Mouse (Mus musculus): ENCODE data around the gene Il1rl1. TPM values are rescaled to one million over a fixed set of nuclear protein-coding genes. Genes with fewer than 3 reads are reported as not detected.

The Il1rl1 gene
- polyA plus RNA-seq (2015; fragmentation: Nextera tagmentation; extraction: Ambion mirVana) = 1.1 and 1.4 TPM in 2 replicates

GRCm38 (mm10) chr1:40428910-40429675, at the start of gene Il1rl1:
TSS of gene Il1rl1 (plus strand) at chr1:40429570.
- Histone ChIP-seq H3K36me3 (no peaks in the 10 kb centered on the region), H3K9ac (no peak within 1 kb of the TSS), H3K4me3 (no peak within 1 kb of the TSS), H3K27me3 (no peaks in the 10 kb centered on the region), H3K27ac (no peak within 1 kb of the TSS), H3K4me1 (no peaks in the 10 kb centered on the region), H3K4me2 (replicated peaks) (no peak within 1 kb of the TSS), H3K9me3 (no peaks in the 10 kb centered on the region)
- 80% methylated on average over 5 of the region's 5 CpGs for WGBS
- no peak for ATAC-seq (ENCODE audit: low FRiP score, low read depth)

GRCm38 (mm10) chr1:40380111-40380510, 49.3 kb upstream of the Il1rl1 start:
- Histone ChIP-seq H3K9ac (no peak overlapping the region), H3K27ac (no peak overlapping the region), H3K4me1 (no peaks in the 10 kb centered on the region), H3K9me3 (no peaks in the 10 kb centered on the region), H3K36me3 (no peaks in the 10 kb centered on the region), H3K27me3 (0 out of 2 replicates have a peak, but pooled peaks cover 3% of the 10 kb centered on the region), H3K4me2 (replicated peaks) (no peak overlapping the region), H3K4me3 (no peak overlapping the region)
- ATAC-seq (ENCODE audit: low FRiP score, low read depth) = no peak
- WGBS = 53% methylated on average over 6 of the region's 6 CpGs

- no peaks in the 10 kb centered on the region for H3K4me1 ChIP-seq
- H3K9ac ChIP-seq = no peak overlapping the region
- no peaks in the 10 kb centered on the region for H3K36me3 ChIP-seq
- ATAC-seq (ENCODE audit: low FRiP score, low read depth) = no peak
- no peak overlapping the region for H3K27ac ChIP-seq
- H3K4me2 ChIP-seq (replicated peaks) = no peak overlapping the region
- WGBS = 89% methylated on average over 11 of the region's 11 CpGs
- 0 out of 2 replicates have a peak, but pooled peaks cover 3% of the 10 kb centered on the region for H3K27me3 ChIP-seq
- no peaks in the 10 kb centered on the region for H3K9me3 ChIP-seq
- H3K4me3 ChIP-seq = no peak overlapping the region
Measured at GRCm38 (mm10) chr1:40380990-40381389, 48.4 kb upstream of the Il1rl1 start.

GRCm38 (mm10) chr1:40382841-40383240, 46.5 kb upstream of the Il1rl1 start:
- Histone ChIP-seq H3K9me3 (no peaks in the 10 kb centered on the region), H3K4me3 (no peak overlapping the region), H3K27ac (no peak overlapping the region), H3K27me3 (0 out of 2 replicates have a peak, but pooled peaks cover 3% of the 10 kb centered on the region), H3K4me1 (no peaks in the 10 kb centered on the region), H3K36me3 (no peaks in the 10 kb centered on the region), H3K9ac (no peak overlapping the region), H3K4me2 (replicated peaks) (no peak overlapping the region)
- no peak for ATAC-seq (ENCODE audit: low FRiP score, low read depth)
- 82% methylated on average over 5 of the region's 5 CpGs for WGBS

GRCm38 (mm10) chr1:40384931-40385545, 44.3 kb upstream of the Il1rl1 start:
- no peaks in the 10 kb centered on the region for H3K27me3 ChIP-seq
- H3K27ac ChIP-seq = no peak overlapping the region
- H3K9ac ChIP-seq = no peak overlapping the region
- H3K9me3 ChIP-seq = no peaks in the 10 kb centered on the region
- 85% methylated on average over 8 of the region's 8 CpGs for WGBS
- no peaks in the 10 kb centered on the region for H3K4me1 ChIP-seq
- H3K4me3 ChIP-seq = no peak overlapping the region
- no peak overlapping the region for H3K4me2 ChIP-seq (replicated peaks)
- no peaks in the 10 kb centered on the region for H3K36me3 ChIP-seq
- no peak for ATAC-seq (ENCODE audit: low FRiP score, low read depth)

- H3K36me3 ChIP-seq = no peaks in the 10 kb centered on the region
- H3K27me3 ChIP-seq = no peaks in the 10 kb centered on the region
- no peak overlapping the region for H3K9ac ChIP-seq
- ATAC-seq (ENCODE audit: low FRiP score, low read depth) = no peak
- no peak overlapping the region for H3K4me3 ChIP-seq
- H3K27ac ChIP-seq = no peak overlapping the region
- no peak overlapping the region for H3K4me2 ChIP-seq (replicated peaks)
- no peaks in the 10 kb centered on the region for H3K9me3 ChIP-seq
- WGBS = 87% methylated on average over 3 of the region's 3 CpGs
- no peaks in the 10 kb centered on the region for H3K4me1 ChIP-seq
Measured at GRCm38 (mm10) chr1:40391374-40391773, 38.0 kb upstream of the Il1rl1 start.

- no peak overlapping the region for H3K27ac ChIP-seq
Measured at GRCm38 (mm10) chr1:40392535-40392934, 36.8 kb upstream of the Il1rl1 start.

GRCm38 (mm10) chr1:40393214-40393613, 36.2 kb upstream of the Il1rl1 start:
- Histone ChIP-seq H3K4me3 (no peak overlapping the region), H3K27me3 (no peaks in the 10 kb centered on the region), H3K9ac (no peak overlapping the region), H3K9me3 (no peaks in the 10 kb centered on the region), H3K27ac (no peak overlapping the region), H3K4me2 (replicated peaks) (no peak overlapping the region), H3K36me3 (no peaks in the 10 kb centered on the region), H3K4me1 (no peaks in the 10 kb centered on the region)
- ATAC-seq (ENCODE audit: low FRiP score, low read depth) = no peak
- 76% methylated on average over 7 of the region's 7 CpGs for WGBS

More at GRCm38 (mm10) chr1:40392535-40392934, 36.8 kb upstream of the Il1rl1 start:
- H3K36me3 ChIP-seq = no peaks in the 10 kb centered on the region
- H3K4me3 ChIP-seq = no peak overlapping the region
- H3K4me1 ChIP-seq = no peaks in the 10 kb centered on the region
- ATAC-seq (ENCODE audit: low FRiP score, low read depth) = no peak
- no peaks in the 10 kb centered on the region for H3K9me3 ChIP-seq
- H3K9ac ChIP-seq = no peak overlapping the region
- H3K27me3 ChIP-seq = no peaks in the 10 kb centered on the region
- no peak overlapping the region for H3K4me2 ChIP-seq (replicated peaks)
- 83% methylated on average over 6 of the region's 6 CpGs for WGBS

GRCm38 (mm10) chr1:40399639-40400038, 29.7 kb upstream of the Il1rl1 start:
- Histone ChIP-seq H3K4me1 (no peaks in the 10 kb centered on the region), H3K36me3 (no peaks in the 10 kb centered on the region), H3K4me3 (no peak overlapping the region), H3K4me2 (replicated peaks) (no peak overlapping the region), H3K27me3 (no peaks in the 10 kb centered on the region), H3K27ac (no peak overlapping the region), H3K9me3 (no peaks in the 10 kb centered on the region), H3K9ac (no peak overlapping the region)
- WGBS = 93% methylated on average over 6 of the region's 6 CpGs
- no peak for ATAC-seq (ENCODE audit: low FRiP score, low read depth)

- 80% methylated on average over 7 of the region's 7 CpGs for WGBS
Measured at GRCm38 (mm10) chr1:40404682-40405081, 24.7 kb upstream of the Il1rl1 start.

GRCm38 (mm10) chr1:40409882-40410281, 19.5 kb upstream of the Il1rl1 start:
- WGBS = 67% methylated on average over 1 of the region's 1 CpGs
- no peaks in the 10 kb centered on the region for H3K36me3 ChIP-seq
- no peaks in the 10 kb centered on the region for H3K9me3 ChIP-seq
- ATAC-seq (ENCODE audit: low FRiP score, low read depth) = no peak
- no peak overlapping the region for H3K4me3 ChIP-seq
- H3K9ac ChIP-seq = no peak overlapping the region
- no peaks in the 10 kb centered on the region for H3K4me1 ChIP-seq
- H3K4me2 ChIP-seq (replicated peaks) = no peak overlapping the region
- H3K27me3 ChIP-seq = no peaks in the 10 kb centered on the region
- H3K27ac ChIP-seq = no peak overlapping the region

More at GRCm38 (mm10) chr1:40404682-40405081, 24.7 kb upstream of the Il1rl1 start:
- H3K27ac ChIP-seq = no peak overlapping the region
- H3K4me2 ChIP-seq (replicated peaks) = no peak overlapping the region
- no peak overlapping the region for H3K9ac ChIP-seq
- no peaks in the 10 kb centered on the region for H3K27me3 ChIP-seq
- H3K4me3 ChIP-seq = no peak overlapping the region
- H3K9me3 ChIP-seq = no peaks in the 10 kb centered on the region
- no peaks in the 10 kb centered on the region for H3K4me1 ChIP-seq
- no peaks in the 10 kb centered on the region for H3K36me3 ChIP-seq
- ATAC-seq (ENCODE audit: low FRiP score, low read depth) = no peak

- Histone ChIP-seq H3K36me3 (no peaks in the 10 kb centered on the region), H3K9ac (no peak overlapping the region), H3K4me3 (no peak overlapping the region), H3K27me3 (no peaks in the 10 kb centered on the region), H3K4me2 (replicated peaks) (no peak overlapping the region), H3K4me1 (no peaks in the 10 kb centered on the region), H3K27ac (no peak overlapping the region), H3K9me3 (no peaks in the 10 kb centered on the region)
- ATAC-seq (ENCODE audit: low FRiP score, low read depth) = no peak
- 96% methylated on average over 1 of the region's 1 CpGs for WGBS
Measured at GRCm38 (mm10) chr1:40413039-40413438, 16.3 kb upstream of the Il1rl1 start.

Data from limb, embryonic 13.5 days (tissue).